Mouse (Mus musculus): ENCODE measurements around the gene Piwil4.

Piwil4 gene

DNA sequence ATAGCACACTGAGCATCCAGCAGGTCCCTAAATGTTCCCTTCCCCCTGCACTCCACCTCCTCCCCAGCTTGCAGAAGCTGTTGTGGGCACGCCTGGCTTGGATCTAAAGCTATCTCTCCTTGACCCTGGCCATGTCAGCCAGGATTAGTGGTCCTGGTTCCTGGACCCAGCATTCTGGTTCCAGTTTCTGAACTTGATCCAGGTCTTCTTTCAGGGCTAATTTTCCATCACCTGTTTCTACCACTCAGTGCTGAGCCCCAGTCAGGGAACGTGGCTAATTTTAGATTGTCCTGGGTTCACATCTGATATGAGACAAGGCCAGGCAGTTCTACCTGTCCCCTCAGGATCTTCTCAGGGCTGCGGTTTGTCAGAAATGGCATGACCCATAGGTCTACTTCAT lies 74.5 kb downstream of the Piwil4 start:
- DNase-seq, result no peak

DNA sequence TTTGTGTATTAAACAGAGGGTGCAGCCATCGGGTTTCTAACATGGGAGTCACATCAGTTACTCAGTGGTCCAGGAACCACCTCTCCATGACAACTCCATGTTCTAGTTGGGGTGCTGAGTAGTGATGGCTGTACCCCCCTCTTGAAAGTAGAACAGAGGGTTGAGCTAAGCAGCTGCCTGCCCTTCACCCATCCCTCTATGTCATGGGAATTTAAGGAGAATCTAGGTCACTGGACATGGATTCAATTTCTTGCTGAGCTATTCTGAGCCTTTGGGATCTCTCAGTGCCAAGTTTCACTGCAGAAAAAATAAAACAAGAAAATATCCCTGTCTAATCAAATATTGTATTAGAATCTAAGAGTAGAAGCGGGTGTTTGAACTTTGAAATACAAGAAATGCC lies 76.9 kb downstream of the Piwil4 start:
- DNase-seq, result peak in 1 of 2 experiments; percentile 10

DNA sequence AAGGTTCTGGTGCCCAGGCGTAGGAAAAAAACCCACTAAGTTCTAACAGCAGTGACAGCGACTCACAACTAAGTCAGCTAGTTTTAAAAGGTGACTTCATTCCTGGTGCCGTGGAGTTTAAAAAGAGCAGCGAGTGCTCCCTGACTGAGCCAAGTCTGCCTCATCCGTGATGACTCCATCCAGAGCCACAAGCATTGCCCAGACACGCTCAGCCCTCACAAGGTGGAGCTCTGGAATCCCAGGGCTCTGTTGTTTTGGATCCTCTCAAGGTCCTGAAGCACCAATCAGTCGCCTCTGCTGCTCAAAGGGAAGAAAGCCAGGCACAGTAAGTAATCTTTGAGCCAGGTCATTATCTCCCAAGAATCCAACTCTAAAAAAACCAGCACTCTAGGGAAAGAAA lies 77.7 kb downstream of the Piwil4 start:
- DNase-seq, result no peak

DNA sequence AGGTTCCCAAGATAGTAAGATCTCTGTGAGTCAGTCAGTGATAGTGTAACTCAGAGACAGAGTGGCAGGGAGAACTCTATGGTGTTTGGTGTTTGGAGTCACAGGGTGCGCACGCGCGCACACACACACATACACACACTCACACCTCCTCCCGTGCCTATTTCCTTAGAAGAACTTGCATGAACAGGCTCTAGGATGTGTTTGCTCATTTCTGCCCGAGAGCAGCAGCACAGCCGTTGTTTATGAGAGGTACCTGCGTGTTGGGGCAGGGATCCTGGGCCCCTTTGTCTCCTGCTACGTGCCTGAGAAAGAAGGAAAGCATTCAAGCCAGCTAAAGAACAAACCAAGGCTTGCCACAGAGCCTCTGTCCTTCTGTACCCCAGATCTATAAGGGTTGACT lies 78.4 kb downstream of the Piwil4 start:
- no peak for DNase-seq

DNA sequence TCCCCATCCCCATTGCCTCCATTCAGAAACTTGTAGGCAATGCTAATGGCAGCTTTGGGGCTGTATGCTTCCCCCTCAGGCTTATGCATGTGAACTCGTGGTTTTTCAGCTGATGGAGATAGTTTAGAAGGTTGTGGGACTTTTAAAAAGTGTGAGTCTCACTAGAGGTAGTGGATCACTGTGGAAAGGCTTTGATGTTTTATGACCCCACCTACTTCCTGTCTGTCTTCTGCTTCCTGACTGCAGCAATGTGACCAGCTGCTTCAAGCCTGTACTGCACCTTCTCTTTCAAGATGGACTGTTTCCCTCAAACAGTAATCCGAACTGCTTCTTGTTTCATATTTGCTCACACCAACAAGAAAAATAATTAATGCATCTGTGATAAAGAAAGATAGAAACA lies 82.6 kb downstream of the Piwil4 start:
- no peak for DNase-seq

DNA sequence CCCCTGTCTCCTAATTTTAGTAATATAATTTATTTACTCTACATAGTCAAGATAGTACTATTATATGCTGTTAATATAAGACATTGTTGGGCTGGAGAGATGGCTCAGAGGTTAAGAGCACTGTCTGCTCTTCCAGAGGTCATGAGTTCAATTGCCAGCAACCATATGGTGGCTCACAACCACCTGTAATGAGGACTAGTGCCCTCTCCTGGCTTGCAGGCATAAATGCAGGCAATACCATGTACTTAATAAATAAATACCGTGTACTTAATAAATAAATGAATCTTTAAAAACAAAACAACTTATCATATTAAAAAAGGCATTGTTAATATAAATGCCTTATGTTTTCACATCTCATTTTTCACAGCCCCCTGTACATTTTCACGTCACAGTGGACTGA lies 86.5 kb downstream of the Piwil4 start:
- DNase-seq, result no peak

DNA sequence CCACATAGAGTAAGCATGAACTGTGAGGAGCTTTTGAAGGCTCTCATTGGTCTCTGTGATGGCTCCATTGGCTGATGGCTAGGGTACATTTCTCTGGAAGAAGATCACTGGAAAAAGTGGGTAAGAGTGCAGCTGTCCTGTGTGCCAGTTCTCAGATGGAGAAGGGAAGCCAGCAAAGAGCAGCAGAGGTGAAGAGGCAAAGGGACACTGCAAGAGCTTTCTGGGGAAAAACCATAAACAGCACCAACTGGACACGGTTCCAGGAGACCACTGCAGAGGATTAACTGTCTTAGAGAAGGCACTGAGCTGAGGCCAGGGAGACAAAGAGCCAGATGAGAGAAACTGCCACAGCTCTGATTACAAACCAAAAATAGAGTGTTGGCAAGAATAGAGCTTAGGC lies 87.8 kb downstream of the Piwil4 start:
- no peak for DNase-seq

DNA sequence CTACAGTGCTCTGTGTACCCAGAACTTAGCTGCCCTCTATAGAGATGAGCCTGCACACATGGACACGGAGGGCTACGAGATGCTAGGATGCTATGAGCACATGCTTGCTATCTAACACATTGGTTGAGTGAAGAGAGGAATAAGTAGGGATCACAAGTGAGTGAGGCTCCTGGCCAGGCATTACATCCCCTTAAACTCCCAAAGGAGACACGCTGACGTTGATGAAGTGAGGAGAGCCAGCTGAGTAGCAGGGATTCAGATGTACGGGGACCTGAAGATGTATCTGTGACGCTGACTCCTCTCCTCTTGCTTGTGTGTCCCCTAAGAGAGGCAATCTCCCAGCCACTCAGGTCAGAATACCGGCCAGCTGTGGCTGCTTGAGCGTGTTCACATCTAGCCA lies 92.7 kb downstream of the Piwil4 start:
- DNase-seq, result no peak

DNA sequence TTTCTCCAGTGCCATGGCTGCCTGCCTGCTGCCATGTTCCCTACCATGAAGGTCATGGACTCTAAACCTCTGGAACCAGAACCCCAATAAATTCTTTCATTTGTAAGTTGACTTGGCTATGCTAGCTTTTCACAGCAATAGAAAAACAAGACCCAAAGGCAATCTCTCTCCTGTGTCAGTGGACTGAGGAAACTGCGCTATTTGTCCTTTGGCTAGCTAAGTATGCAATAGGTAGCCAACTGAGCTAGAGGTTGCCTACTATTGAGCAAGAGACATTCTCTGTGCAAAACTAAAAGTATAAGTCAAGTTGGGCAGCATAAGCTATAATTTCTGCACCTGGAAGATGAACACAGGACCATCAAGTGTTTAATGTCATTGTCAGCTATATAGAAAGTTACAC lies 93.9 kb downstream of the Piwil4 start:
- DNase-seq, result no peak

All from cerebellum, adult 18-20 months (tissue).